Mouse (Mus musculus) heart, adult 9 months (tissue): Measurements from ENCODE around the gene Dnm3.

ENCODE experiments used
- DNase-seq, 2 experiments: peaks; one replicate each; pipeline ENCODE4 v3.0.0; 2022; ENCODE audit warnings: low spot score in 2 of 2

The Dnm3 gene

GRCm38 (mm10) chr1:162209487-162210149, 268.2 kb downstream of the Dnm3 start:
- DNase-seq = no peak

GRCm38 (mm10) chr1:162209010-162209409, 268.8 kb downstream of the Dnm3 start:
- DNase-seq = no peak

- no peak for DNase-seq
Measured at GRCm38 (mm10) chr1:162207708-162208043, 270.2 kb downstream of the Dnm3 start.

GRCm38 (mm10) chr1:162206998-162207707, 270.7 kb downstream of the Dnm3 start:
- peak; percentile 58 to 61 for DNase-seq

GRCm38 (mm10) chr1:162202465-162203348, 275.1 kb downstream of the Dnm3 start:
- DNase-seq = no peak

GRCm38 (mm10) chr1:162200446-162200845, 277.4 kb downstream of the Dnm3 start:
- no peak for DNase-seq

- DNase-seq = no peak
Measured at GRCm38 (mm10) chr1:162196812-162197680, 280.8 kb downstream of the Dnm3 start.

- no peak for DNase-seq
Measured at GRCm38 (mm10) chr1:162188744-162189143, 289.1 kb downstream of the Dnm3 start.

GRCm38 (mm10) chr1:162187352-162188120, 290.3 kb downstream of the Dnm3 start:
- DNase-seq = peak; percentile 44 to 46

- peak; percentile 36 to 43 for DNase-seq
Measured at GRCm38 (mm10) chr1:162186470-162187351, 291.1 kb downstream of the Dnm3 start.

- peak; percentile 65 to 69 for DNase-seq
Measured at GRCm38 (mm10) chr1:162184003-162184748, 293.7 kb downstream of the Dnm3 start.

- no peak for DNase-seq
Measured at GRCm38 (mm10) chr1:162183438-162183837, 294.4 kb downstream of the Dnm3 start.

GRCm38 (mm10) chr1:162181187-162181975, 296.5 kb downstream of the Dnm3 start:
- no peak for DNase-seq

- DNase-seq = no peak
Measured at GRCm38 (mm10) chr1:162180451-162180850, 297.4 kb downstream of the Dnm3 start.

- DNase-seq = peak in 1 of 2 experiments; percentile 39
Measured at GRCm38 (mm10) chr1:162179401-162179800, 298.4 kb downstream of the Dnm3 start.

GRCm38 (mm10) chr1:162172806-162173205, 305.0 kb downstream of the Dnm3 start:
- no peak for DNase-seq

GRCm38 (mm10) chr1:162163687-162164484, 313.9 kb downstream of the Dnm3 start:
- DNase-seq = no peak
